Mouse (Mus musculus): Measurements from ENCODE around the gene Btn2a2.

DNA sequence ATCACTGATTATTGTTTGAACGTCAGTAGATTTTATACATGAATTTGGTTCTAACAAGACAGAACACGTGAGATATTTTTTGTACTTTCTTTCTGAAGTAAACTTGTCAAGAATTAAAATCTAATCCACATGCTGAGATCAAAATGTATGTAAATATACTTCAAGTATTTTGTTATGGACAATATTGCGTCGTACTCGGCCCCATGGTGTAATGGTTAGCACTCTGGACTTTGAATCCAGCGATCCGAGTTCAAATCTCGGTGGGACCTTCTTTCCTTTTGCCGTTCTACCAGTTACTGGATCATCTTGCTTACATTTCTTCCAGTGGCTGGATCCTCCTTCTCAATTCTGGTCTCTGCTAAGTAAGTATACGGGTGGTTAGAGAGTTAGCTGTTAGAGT is 30.8 kb upstream of the Btn2a2 start:
- TF ChIP-seq CTCF (IDR thresholded peaks at IDR 0.05; ENCODE audit: insufficient read depth, low read length) = no peak
- TF ChIP-seq POLR2A (IDR thresholded peaks at IDR 0.05; ENCODE audit: borderline replicate concordance, extremely low read depth, low read depth, low read length) = no peak

Data from lung, adult 2 months (tissue).